Mouse (Mus musculus) embryo, embryonic 11.5 days (tissue): ENCODE measurements around the gene Ptbp1.

Experiments
- DNase-seq: peaks from one replicate; pipeline ENCODE4 v3.0.0-alpha.2; 2012; ENCODE audit warnings: low read depth, low spot score

Ptbp1 gene

DNA sequence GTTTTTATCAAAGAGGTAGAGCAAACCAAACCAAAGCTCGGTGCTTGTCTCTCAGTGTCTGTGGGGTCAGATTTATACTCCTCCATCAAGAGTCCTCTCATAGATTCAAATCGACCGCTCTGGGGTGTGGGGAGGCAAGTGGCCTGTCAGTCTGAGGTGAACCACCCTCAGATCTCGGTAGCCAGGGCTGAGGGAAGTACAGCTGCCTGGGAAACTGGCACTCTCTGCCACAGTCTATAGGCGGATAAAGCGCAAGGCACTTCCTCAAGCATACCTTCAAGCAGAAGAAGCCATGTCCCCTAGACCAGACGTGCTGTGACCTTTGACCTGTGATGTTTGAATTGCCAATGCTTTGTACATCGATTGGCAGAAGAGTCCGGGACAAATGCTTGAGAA, 21.4 kb upstream of the Ptbp1 start:
- DNase-seq, result no peak

DNA sequence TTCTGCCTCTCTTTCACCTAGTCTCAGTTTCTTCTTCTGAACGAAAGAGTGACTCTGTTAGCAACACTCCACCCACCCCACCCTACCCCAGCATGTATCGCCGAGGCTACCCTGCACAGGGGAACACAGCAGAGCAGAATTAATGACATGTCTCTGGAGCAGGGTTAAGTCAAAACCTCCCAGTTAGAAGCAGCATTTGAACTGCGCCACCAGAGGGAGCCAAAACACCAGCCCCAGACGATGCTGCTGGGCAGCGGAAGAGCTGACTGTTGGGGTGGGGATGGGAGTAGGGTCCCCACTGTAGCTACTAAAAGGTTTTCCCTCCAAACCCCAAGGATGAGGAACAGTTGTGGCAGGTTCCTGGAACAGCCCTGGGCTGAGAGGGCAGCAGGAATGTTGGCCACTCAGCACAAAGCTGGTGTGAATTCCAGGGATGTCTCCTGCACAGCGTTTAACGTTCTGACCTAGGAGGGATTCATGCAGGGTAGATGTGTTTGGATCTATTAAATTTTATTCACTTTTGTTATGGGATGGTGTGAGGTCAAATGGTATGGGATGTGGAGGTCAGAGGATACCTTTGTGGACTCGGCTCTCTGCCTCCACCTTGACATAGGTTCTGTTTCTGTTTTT, 19.3 kb upstream of the Ptbp1 start:
- DNase-seq, result peak; percentile 72

DNA sequence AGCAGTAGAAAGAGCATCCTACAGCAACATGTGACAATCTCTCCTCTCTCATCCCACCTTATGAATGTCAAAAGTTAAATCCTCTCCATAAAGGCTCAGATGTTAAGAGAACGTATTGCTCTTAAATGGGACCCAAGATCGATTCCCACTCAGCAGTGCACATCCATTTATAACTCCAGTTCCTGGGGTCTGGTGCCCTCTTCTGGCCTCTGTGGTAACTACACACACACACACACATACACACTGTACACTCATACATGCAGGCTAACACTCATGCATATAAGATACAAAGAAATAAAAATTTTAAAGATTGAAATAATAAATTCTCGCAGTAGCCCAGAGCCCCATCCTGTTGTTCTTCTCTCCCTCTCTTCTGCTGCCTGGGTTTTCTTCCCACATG, 17.3 kb upstream of the Ptbp1 start:
- DNase-seq, result no peak

DNA sequence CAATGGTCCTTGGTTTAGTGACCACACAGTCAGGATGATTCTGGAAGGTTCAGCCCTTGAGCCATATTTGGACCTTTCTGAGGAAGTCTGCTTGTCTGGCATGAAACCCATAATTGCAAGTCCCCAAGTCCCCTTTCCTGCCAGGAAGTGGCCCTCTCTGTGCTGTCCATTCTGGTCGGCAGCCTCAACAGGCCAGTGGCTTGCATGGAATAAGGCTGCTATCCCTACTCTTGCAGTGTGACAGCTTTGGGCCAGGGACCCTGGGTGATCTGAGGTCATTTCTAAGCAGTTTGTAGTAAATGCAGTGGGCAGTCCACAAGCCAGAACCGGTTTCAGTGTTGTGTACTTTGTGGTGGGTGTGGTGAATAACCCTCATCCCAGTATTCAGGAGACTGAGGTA, 16.1 kb upstream of the Ptbp1 start:
- DNase-seq, result no peak

DNA sequence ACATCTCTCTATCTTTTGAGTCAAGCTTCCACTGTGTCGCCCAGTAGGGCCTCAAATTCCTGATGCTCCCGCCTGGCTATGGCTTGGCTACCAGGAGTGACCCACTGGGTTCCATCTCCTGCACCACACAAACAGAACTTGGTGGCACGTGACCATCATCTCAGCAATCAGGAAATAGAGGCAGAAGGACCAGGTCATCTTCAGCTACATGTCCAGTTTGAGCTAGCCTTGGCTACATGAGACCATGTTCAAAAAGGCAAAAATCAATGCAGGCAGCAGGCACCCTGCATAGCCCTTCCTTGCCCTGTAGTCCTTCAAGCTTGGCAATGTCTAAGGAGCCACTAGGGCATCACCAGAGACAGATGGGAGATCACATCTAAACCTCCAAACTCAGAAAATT, 14.1 kb upstream of the Ptbp1 start:
- no peak for DNase-seq

DNA sequence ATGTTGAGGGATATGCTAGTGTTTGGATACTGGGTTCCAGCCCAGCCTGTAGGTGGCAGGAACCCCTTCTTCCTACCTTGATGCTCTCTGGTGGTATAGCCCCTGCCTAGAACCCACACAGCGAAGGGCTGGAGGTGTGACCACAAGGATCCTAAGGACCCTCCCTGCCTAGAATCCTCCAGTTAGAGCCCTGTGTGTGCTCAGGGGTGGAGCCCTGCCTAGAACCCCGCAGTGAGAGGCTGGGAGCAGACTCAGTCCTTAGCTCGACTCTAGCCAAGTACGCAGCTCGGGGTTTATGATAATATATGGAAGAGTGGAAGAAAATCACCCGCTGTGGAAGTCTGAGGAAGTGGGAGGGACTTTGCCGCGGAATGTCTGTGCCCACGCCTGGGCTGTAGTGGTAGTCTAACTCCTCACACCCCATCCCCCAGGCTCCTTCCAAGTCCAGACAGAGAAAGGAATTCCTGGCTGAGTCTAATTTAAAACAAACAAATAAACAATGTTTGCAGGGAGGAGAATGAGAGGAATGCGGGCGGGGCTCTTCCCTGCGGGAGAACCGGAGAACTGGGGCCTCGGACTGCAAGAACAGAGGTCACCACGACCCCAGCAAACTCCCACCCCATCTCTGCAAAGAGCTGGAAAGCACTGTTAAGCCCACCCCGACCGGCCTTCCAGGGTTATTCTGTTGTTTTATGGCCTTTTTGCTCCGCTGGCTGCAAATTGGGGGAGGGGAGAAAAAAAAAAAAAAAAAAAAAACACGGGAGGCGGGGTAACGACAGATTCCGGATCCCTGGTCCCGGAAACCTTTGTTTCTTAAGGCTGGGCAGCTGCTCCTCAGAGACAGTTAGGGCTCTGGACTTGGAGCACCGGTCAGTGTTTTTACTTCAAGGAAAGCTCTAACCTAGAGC, 13.3 kb upstream of the Ptbp1 start:
- DNase-seq, result peak; percentile 61

DNA sequence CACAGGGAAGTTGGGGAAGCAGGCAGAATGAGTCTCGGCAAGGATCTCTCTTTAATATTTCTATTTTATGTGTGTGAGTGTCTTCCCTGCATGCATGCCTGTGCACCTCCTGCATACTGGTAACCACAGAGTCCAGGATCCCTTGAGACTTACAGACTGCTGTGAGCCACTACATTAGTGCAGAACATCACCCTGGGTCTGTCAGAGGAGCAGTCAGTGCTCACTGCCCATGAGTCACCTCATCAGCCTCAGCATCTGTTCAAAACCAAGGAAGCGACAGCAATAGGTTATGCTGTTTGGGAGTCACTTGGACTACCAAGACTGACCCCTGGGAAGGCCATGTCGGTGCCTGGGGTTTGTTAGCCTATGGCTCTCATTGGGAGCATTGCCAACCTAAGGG, 11.9 kb upstream of the Ptbp1 start:
- no peak for DNase-seq

DNA sequence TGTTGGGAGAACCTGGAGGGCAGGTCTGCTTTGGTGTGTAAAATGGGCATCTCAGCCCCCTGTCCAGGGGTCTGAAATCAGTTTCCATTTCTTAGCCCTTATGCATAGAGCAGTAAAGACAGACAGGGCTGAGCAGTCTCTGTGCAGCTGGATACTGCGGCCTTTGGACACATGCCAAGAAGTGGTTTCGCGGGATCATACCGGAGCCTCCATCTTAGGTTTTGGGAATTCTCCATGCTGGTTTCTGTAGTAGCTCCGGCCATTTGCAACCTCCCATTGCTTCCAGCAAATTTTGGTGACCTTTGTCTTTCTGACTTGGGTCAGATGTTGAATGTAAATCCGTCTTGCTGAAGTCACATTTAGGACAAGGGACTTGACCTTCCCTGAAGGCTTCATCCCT, 10.8 kb upstream of the Ptbp1 start:
- DNase-seq, result no peak

DNA sequence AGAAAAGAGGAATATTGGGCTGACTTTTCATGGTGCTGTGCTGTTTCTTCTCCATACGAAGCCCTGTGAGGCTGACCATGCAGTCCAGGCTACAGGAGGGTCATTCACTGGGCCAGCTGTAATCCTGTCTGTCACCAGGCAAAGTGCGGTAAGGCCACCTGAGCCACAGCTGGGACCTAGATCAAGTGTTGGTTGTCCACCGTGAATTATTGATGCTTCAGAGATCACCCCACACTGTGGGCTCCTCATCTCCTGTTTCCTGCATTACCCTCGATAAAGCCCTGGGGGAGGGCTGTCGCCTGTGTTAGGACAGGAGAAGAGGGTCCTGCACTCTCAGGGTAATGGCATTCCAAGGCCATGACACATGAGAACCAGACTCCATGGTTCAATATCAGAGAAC, 7.7 kb upstream of the Ptbp1 start:
- DNase-seq, result no peak

DNA sequence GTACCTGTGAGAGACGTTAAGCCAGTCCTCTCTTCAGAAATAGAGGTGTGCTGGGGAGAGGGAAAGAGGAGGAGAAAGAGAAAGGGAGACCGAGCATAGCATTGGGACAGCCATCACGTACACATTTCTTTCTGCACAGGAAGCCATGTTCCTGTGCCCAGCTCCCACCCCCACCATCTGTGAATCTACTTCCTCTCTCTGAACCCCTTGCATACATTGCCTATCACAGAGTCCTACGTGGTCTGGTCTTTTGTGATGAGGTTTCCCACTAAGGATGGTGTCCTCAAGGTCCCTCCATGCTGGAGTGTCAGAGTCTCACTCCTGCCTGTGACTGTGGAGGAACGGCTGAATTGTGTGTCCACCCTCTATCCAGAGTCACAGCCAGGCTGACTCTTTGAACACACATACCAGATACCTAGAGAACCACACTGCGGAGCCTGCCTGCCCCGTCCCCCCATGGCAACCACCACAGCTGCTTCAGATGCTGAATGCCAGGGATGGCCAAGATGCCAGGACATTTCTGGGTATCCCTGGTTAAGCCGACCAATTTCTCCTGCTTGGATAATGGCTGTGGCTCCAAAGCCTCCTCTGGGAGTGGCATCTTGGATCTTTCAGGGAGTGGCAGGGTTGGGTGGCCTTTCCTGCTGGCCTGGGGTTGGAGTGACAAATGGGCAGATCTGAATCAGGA, 4.1 kb upstream of the Ptbp1 start:
- no peak for DNase-seq

DNA sequence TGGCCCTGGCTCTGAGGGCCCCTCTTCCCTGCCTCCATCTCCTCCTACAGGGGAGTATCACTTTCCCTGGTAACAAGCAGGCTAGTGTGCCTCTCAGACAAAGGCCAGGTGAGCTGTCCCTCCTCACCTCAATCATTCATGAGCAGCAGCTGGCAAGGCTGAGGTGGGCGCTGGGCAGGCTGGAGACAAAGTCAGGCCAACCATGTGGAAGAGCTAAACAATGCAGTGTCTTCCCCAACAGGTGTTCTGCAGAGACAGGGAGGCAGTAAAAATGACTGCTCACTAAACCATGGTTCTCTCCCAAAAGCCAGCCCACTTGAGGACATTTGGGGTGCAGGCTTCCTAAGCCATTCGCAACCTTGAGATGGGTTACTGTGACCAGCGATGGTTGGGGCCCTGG, 2.6 kb upstream of the Ptbp1 start:
- DNase-seq, result no peak

DNA sequence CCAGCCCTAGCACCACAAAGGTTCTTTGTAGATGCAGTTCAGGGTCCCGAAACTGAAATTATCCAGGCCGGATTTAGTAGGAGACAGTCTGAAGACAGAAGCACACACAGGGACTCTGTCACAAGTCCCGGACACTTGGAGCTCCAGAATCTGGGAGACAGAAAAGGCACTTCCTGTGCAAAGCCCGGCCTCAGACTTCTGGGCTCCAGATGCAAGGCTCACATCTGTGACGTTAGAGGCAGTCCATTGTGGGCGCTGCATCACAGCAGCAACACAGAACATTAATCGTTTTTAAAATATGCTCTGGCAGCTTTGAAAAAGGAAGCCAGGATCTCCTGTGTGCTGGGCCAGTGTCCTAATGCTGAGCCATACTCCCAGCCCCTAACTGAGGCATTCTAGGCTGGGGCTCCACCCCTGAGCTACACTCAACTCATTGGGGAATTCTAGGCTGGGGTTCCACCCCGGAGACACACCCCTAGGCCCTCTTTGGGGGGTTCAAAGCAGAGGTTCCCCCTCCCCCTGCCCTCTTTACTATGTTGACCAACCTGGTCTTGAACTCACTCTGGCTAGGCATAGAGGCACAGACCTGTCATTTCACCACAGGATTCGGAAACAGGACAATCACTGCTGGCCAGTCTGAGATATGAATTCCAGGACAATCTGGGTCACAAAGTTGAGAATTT, 2.0 kb upstream of the Ptbp1 start:
- DNase-seq, result no peak

DNA sequence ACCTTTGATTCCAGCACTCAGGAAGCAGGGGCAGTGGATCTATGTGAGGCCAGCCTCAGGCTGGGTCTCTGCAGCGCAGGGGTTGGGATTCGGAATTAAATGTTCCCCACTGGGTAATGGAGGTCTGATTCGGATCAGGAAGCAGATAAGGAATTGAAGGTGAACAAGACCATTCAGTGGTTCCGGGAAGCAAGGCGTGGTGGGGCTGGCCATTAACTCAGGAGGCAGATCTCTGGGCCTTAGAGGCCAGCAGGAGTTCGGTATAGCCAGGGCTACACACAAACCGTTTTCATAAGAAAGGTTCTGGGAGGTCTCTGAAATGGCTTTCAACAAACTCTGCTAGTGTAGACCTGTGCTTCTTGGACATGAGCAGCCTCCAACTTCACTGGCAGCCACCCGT, 1.4 kb upstream of the Ptbp1 start:
- DNase-seq, result no peak

DNA sequence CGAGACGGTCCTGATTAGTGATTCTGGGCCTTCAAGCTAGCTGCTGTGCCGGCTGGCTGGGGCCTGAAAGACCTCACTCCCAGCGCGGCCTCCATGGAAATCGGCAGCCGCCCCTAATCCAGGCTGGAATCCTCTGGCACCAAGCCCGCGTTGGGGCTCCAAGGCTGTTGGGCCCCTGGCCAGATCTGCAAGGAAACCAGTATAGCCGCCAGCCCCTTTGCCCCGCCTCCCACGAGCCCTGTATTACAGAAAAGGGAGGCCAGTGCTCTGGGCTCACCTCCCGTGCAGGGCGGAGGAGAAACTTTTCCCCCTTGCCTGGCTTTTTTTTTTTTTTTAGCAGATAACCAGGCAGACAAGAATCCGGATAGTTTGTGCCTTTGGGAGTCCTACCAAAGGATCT, 835 bp upstream of the Ptbp1 start:
- peak; percentile 57 for DNase-seq

DNA sequence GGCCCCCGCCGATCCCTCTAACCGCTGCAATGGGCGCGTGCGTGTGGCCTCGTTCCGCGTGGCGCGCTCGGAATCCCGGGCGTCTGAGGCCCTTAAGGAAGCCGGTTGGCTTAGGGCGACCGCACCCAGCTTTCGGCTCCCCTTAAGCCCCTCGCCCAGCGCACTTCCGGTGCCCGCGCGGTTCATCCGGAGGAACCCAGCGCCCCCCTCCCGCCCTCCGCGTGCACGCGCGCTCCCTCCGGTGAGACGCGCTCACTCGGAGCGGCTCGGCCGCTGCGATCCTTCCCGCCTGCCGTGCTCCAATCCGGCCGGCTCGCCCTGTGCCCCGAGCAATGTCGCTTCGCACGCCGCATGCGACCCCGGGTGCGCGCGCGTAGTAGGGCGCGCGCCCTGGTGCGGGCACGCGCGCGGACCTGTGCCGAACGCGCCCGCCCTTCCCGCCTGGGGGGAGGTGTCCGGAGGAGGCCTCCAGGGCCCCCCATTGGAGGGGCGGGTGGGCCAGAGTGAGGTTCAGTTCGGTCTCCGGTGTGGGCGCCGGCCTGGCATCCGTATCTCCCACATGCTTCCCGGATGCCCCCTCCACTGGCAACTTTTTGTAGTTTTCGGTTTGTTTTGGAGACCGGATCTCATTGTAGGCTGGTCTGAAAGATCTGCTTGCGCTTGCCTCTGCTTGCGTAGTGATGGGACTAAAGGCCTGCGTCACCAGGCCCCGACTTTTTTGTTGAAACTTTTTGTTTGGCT, 744 bp downstream of the Ptbp1 start:
- peak; percentile 61 for DNase-seq

DNA sequence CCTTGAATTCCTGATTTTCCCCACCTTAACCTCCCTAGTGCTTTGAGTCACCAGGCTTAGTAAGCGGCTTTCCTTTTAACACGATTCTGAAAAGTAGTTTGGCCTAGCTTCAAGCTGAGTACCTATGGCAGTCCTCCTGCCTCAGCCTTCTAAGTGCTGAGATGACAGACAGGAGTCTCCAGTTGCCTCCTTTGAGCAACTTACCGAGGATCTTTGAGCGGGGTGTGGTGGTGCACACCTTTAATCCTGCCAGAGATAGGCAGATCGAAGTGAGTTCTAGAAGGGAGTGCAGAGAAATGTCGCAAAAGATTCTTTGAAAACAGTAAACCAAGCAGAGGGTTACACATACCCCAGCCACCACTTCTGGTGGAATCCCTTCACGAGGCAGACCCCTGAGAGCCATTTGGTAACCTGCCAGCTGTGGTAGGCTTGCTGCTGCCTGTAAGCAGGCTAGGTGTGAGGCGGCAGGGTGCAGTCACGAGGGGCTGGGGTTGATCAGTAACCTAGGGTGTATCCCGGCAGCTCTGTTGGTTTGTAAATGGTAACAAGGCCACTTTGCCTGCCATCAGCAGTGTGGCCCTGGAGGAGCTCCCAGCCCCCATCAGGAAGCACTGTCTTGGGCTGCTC, 1.4 kb downstream of the Ptbp1 start:
- DNase-seq, result no peak

DNA sequence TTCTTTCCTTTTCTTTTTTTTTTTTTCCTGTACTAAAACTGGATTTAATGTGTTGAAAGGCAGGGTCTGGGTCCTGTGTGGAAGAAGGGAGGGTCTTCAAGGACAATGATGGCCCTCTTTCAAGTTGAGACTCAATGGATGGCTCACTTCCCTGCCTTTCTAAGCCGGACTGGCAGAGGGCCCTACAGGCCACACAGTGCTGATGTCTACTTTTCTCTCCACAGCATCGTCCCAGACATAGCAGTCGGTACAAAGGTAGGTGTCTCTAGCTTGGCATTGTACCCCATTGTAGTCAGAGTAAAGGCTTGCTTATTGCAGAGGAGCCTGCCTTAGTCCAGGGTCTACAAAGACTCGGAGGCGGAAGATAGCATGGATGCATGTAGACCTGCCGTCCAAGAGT, 2.1 kb downstream of the Ptbp1 start:
- no peak for DNase-seq

DNA sequence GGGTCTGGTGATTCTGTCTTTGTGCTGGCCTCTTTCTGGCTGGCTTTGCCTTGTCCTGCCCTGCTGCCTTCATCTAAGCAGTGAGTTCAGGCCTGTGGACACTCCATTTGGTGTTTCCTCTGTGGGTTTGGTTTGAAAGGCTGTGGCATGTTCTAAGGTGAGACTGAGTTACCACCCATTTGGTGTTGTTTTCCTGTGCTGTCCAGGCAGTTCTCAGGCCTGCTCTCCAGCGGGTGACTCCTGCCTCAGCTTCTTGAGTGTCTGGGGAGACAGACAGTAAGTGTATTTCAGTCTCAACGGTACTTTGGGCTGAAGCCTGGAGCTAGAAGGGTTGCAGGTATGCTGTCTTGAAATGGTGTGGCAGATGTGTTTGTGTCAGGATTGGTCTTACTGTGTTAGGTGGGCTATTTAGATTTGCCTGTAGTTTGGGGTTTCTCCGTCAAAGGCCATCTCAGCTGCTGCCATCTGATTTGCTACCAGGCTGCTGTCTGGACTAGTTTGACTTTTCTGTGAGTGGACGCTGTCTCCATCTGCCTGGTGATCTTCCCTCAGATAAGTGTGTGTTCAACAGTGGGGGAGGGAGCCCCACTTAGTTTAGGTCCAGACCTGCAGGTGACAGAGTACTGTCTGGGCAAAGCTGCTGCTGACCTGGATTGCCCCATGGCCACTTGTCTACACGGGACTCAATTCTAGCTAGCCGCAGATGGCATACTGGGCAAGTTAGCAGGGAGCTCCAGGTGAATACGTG, 2.7 kb downstream of the Ptbp1 start:
- DNase-seq, result no peak

DNA sequence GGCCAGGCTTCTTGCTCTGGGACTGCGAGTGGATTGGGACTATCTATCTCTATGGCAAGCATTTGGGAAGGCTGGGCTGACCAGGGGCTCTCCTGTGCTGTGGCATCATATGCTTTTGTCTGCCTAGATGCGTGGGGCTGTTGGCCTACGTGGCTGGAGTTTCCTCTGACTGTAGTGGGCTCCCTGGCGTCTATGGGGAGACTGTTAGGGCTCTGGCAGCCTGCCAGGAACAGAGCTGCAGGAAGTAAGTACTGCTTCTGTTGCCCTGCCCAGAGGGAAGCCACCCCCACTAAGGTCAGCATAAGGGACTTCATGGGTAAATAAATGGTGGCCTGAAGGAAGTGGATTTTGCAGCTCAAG, 3.2 kb downstream of the Ptbp1 start:
- no peak for DNase-seq

DNA sequence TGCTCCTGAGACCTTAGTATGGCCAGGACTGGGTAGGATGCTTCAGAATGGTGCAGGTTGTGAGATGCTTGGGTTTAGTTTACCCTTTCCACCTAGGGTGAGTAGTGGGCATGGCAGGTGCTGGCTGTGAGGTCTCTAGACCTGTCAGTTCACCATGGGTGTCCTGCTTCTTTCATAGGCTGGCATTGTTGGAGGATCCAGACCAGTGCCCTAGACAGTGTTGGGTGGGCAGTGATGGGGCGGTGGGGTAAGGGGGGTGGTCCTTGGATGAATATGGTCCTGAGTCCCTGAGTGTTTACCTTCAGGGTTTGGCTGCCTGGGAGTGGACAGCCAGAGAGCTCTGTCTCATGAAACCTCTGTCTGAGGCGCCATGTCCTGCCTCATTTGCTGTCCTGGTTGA, 3.7 kb downstream of the Ptbp1 start:
- no peak for DNase-seq
